Mouse (Mus musculus) hindbrain, embryonic 11.5 days (tissue): Measurements from ENCODE around the gene Sbno2. TPM values are rescaled to one million over a fixed set of nuclear protein-coding genes. Genes with fewer than 3 reads are reported as not detected.

ENCODE experiments used
- ATAC-seq: fragments of 200-750 bp; cut with Nextera tagmentation; 2 replicates; pipeline ENCODE4 v1.8.0; 2017; ENCODE audit warnings: mild to moderate bottlenecking, moderate TSS enrichment, moderate library complexity; ENCODE audit not compliant: low FRiP score
- DNase-seq: peaks from one replicate; pipeline ENCODE4 v3.0.0-alpha.2; 2015; ENCODE audit warnings: low spot score
- H3K27ac ChIP-seq: fragments of 300-500 bp; sonication (generic); 2 replicates; pipeline ENCODE4 v1.5.1; 2014; ENCODE audit warnings: mild to moderate bottlenecking, low read depth, low read length
- H3K27me3 ChIP-seq: fragments of 300-500 bp; sonication (generic); 2 replicates; pipeline ENCODE4 v1.6.1; 2014; ENCODE audit warnings: mild to moderate bottlenecking, low read length, moderate library complexity, mixed read lengths; ENCODE audit not compliant: control insufficient read depth, insufficient read depth
- H3K36me3 ChIP-seq: fragments of 300-500 bp; sonication (generic); 2 replicates; pipeline ENCODE4 v1.6.1; 2014; ENCODE audit warnings: mild to moderate bottlenecking, low read length, moderate library complexity, mixed read lengths; ENCODE audit not compliant: control insufficient read depth, insufficient read depth
- H3K4me1 ChIP-seq: fragments of 300-500 bp; sonication (generic); replicated peaks from 2 replicates; pipeline ENCODE4 v1.6.1; 2014; ENCODE audit warnings: low read length, mixed read lengths; ENCODE audit not compliant: control insufficient read depth, insufficient read depth
- H3K4me2 ChIP-seq: fragments of 300-500 bp; sonication (generic); replicated peaks from 2 replicates; pipeline ENCODE4 v1.6.1; 2014; ENCODE audit warnings: mild to moderate bottlenecking, low read depth, low read length
- H3K4me3 ChIP-seq: fragments of 300-500 bp; sonication (generic); 2 replicates; pipeline ENCODE4 v1.5.1; 2014; ENCODE audit warnings: low read depth, low read length
- H3K9ac ChIP-seq: fragments of 300-500 bp; sonication (generic); 2 replicates; pipeline ENCODE4 v1.6.1; 2014; ENCODE audit warnings: low read depth, low read length
- H3K9me3 ChIP-seq: fragments of 300-500 bp; sonication (generic); 2 replicates; pipeline ENCODE4 v1.6.1; 2016; ENCODE audit warnings: low read length; ENCODE audit not compliant: control insufficient read depth
- WGBS: fragments of 180-500 bp; shearing (Covaris S2); extraction: QIAGEN DNeasy Blood & Tissue Kit; methylation state at CpG from one replicate; pipeline ENCODE4 v1.1.7; 2014; 5-methylcytosine and 5-hydroxymethylcytosine counted together
- polyA plus RNA-seq: library from polyadenylated mRNA; unstranded; fragments of >200 nt; fragmentation: Nextera tagmentation; extraction: Ambion mirVana; gene quantifications from 2 replicates; pipeline ENCODE4 v1.2.1, GENCODE M21; 2014

Sbno2 gene
- polyA plus RNA-seq, 1 experiment from 2014 or later = 9.5 TPM

DNA sequence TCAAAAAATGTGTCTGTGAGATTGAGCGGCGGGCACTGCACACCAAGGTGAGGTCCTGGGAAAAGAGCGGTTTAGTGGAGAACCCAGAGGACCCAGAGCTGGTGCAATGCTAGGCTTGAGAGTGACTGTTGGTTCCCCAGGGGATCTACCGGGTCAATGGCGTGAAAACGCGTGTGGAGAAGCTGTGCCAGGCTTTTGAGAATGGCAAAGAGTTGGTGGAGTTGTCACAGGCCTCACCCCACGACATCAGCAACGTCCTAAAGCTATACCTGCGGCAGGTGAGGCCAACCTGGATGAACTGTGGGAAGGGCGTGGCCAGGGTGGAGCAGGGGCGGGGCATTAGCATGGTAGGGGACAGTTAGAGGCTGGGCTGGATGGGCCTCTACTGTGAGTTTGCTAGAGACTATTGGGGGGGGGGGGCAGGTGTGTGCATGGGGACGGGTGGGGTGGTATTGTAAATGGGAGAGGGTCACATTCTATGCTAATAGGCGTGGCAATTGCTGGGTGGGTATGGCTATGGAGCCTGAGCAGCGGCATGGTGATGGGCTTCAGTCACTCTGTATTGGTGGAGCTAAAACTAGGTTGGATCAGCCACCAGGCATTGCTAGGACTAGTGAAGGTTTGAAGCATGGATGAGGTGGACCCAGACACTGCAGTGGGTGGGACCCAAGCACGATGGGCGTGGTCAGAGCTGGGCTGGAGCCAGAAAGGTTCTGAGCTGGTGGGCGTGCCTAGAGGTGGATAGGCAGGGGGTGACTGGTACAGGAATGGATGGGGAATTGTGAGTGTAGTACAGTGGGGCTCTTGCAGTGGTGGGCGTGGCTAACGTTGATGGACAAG, 77.5 kb downstream of the Sbno2 start:
- no peaks in the 10 kb centered on the region for H3K4me1 ChIP-seq
- DNase-seq (no peak), ATAC-seq (no peak)
- no peaks in the 10 kb centered on the region for H3K27me3 ChIP-seq
- no peak overlapping the region for H3K4me3 ChIP-seq
- no peaks in the 10 kb centered on the region for H3K36me3 ChIP-seq
- H3K4me2 ChIP-seq = no peak overlapping the region
- H3K9me3 ChIP-seq = no peaks in the 10 kb centered on the region
- 68% methylated on average over 20 of the region's 20 CpGs for whole genome bisulfite sequencing
- no peak overlapping the region for H3K27ac ChIP-seq
- no peak overlapping the region for H3K9ac ChIP-seq

DNA sequence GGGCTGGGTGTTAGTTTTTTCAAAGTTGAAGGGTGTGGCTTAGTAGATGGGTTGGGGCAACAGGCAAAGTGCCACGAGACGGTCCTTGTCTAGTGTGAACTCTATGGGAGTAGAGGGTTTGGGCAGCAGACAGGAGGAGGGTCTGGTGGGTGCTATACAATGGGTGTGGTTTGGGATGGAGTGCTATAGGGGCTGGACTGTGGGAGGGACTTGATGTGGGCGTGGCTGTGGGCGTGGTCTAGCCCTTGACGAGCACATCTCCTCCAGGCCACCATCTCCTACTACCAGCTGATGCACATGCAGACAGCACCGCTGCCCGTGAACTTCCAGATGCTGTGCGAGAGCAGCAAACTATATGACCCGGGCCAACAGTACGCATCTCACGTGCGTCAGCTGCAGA, 79.5 kb downstream of the Sbno2 start:
- no peaks in the 10 kb centered on the region for H3K36me3 ChIP-seq
- ATAC-seq = peak; percentile 49; the same call in 1 of the 2 replicates

GRCm38 (mm10) chr10:80025463-80025862, 79.9 kb downstream of the Sbno2 start:
- DNase-seq (no peak), ATAC-seq (no peak)
- H3K27me3 ChIP-seq = 0 out of 2 replicates have a peak, but pooled peaks cover 2% of the 10 kb centered on the region
- 75% methylated on average over 10 of the region's 10 CpGs for WGBS
- no peaks in the 10 kb centered on the region for H3K9me3 ChIP-seq
- no peak overlapping the region for H3K9ac ChIP-seq
- H3K4me1 ChIP-seq = no peaks in the 10 kb centered on the region
- H3K4me3 ChIP-seq = no peak overlapping the region
- no peak overlapping the region for H3K27ac ChIP-seq
- no peaks in the 10 kb centered on the region for H3K36me3 ChIP-seq
- no peak overlapping the region for H3K4me2 ChIP-seq

More for the DNA sequence above, 79.5 kb downstream of the Sbno2 start:
- Histone ChIP-seq H3K4me1 (no peaks in the 10 kb centered on the region), H3K27ac (no peak overlapping the region), H3K27me3 (no peaks in the 10 kb centered on the region), H3K4me3 (no peak overlapping the region), H3K9me3 (no peaks in the 10 kb centered on the region), H3K4me2 (no peak overlapping the region), H3K9ac (no peak overlapping the region)
- peak; percentile 52 for DNase-seq
- 61% methylated on average over 12 of the region's 12 CpGs for WGBS

GRCm38 (mm10) chr10:80025044-80025347, 80.4 kb downstream of the Sbno2 start:
- WGBS = 52% methylated on average over 4 of the region's 4 CpGs
- H3K9ac ChIP-seq = no peak overlapping the region
- H3K4me2 ChIP-seq = no peak overlapping the region
- no peak overlapping the region for H3K27ac ChIP-seq
- H3K36me3 ChIP-seq = no peaks in the 10 kb centered on the region
- H3K4me1 ChIP-seq = no peaks in the 10 kb centered on the region
- H3K4me3 ChIP-seq = no peak overlapping the region
- no peaks in the 10 kb centered on the region for H3K9me3 ChIP-seq
- ATAC-seq = no peak
- 0 out of 2 replicates have a peak, but pooled peaks cover 2% of the 10 kb centered on the region for H3K27me3 ChIP-seq
- DNase-seq = no peak

DNA sequence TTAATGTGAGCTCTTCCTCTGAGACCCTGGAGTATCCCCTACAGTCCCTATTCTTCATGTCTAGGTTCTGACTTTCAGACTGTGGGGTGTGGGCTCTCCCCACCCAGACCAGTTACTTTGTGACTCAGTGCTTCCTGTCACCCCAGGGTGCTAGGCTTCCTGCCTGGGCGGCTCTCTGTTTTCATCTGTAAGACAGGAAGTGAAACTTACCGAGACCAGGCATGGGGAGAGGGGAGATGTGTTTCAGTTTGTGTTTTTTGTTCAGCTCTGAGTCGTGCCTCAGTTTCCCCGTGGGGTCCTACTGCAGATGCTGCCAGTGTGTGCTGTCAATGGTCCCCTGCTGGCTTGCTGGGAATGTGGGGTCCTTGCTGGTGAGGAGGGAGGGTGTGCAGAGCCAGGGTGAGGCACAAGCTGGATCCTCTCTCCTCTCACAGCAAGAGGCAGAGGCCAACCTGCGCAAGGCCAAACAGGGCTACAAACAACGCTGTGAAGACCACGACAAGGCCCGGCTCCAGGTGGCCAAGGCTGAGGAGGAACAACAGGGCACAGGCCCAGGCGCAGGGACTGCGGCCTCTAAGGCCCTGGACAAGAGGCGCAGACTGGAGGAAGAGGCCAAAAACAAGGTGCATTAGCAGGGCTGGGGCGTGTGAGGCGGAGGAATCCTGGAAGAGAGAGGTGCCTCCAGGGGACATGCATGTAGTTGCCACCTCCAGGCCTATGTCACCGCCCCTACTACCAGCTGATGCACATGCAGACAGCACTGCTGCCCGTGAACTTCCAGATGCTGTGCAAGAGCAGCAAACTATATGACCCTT, 80.9 kb downstream of the Sbno2 start:
- Histone ChIP-seq H3K27me3 (peaks cover 2% of the 10 kb centered on the region), H3K27ac (no peak overlapping the region), H3K4me1 (peaks cover 4% of the 10 kb centered on the region; the same call in 1 of the 2 replicates), H3K4me3 (no peak overlapping the region), H3K9ac (no peak overlapping the region), H3K36me3 (no peaks in the 10 kb centered on the region), H3K4me2 (no peak overlapping the region), H3K9me3 (no peaks in the 10 kb centered on the region)
- DNase-seq (no peak), ATAC-seq (no peak)
- WGBS = 76% methylated on average over 15 of the region's 15 CpGs

DNA sequence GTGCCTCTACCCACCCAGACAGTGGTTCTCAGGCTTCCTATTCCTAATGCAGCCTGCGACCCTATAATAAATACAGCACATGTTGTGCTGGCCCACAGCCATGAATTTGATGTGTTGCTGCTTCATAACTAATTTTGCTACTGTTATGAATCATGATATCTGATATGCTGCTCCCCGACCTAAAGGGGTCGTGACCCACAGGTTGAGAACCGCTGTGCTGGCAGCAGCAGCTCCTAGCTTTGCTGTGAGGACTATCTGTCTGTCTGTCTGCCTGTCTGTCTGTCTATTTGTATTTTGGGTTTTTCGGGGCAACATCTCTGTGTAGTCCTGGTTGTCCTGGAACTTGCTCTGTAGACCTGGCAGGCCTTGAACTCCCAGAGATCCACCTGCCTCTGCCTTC, 81.6 kb downstream of the Sbno2 start:
- Histone ChIP-seq H3K4me3 (no peak overlapping the region), H3K9me3 (no peaks in the 10 kb centered on the region), H3K4me1 (peaks cover 10% of the 10 kb centered on the region; the same call in 1 of the 2 replicates), H3K27ac (no peak overlapping the region), H3K36me3 (no peaks in the 10 kb centered on the region), H3K27me3 (peaks cover 9% of the 10 kb centered on the region), H3K9ac (no peak overlapping the region), H3K4me2 (no peak overlapping the region)
- WGBS = 89% methylated on average over 5 of the region's 5 CpGs
- DNase-seq = no peak
- ATAC-seq = no peak

- Histone ChIP-seq H3K9me3 (no peaks in the 10 kb centered on the region), H3K4me3 (no peak overlapping the region), H3K9ac (no peak overlapping the region), H3K4me1 (peaks cover 10% of the 10 kb centered on the region; the same call in 1 of the 2 replicates), H3K4me2 (no peak overlapping the region), H3K36me3 (no peaks in the 10 kb centered on the region), H3K27ac (no peak overlapping the region), H3K27me3 (peaks cover 10% of the 10 kb centered on the region)
- ATAC-seq (no peak), DNase-seq (no peak)
- 92% methylated on average over 8 of the region's 8 CpGs for WGBS
These were observed 82.6 kb downstream of the Sbno2 start for GRCm38 (mm10) chr10:80022806-80023205.

DNA sequence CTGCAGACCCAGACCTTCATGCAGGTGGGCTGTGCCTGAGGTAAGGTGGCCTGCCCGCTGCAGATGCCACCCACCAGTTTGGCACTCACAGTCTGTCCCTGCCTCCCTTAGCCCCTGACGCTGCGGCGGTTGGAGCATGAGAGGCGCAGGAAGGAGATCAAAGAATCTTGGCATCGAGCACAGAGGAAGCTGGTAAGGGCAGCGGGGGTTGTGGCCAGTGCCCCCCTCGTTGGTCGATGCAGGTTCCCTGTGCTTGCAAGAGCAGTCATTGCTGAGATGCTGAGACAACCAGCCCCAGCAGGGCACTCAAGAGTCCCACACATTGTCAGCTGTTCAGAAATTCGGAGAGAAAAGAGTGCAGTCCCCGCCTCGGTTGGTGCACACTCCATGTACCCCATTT, 83.2 kb downstream of the Sbno2 start:
- Histone ChIP-seq H3K27me3 (peaks cover 10% of the 10 kb centered on the region), H3K4me1 (peaks cover 10% of the 10 kb centered on the region; the same call in 1 of the 2 replicates), H3K9ac (no peak overlapping the region), H3K27ac (no peak overlapping the region), H3K9me3 (no peaks in the 10 kb centered on the region), H3K4me2 (no peak overlapping the region), H3K36me3 (no peaks in the 10 kb centered on the region), H3K4me3 (no peak overlapping the region)
- WGBS = 92% methylated on average over 12 of the region's 12 CpGs
- no peak for ATAC-seq
- no peak for DNase-seq
